Comparison of ENCODE assay signal across 8 mouse cellular contexts in the genomic region with DNA sequence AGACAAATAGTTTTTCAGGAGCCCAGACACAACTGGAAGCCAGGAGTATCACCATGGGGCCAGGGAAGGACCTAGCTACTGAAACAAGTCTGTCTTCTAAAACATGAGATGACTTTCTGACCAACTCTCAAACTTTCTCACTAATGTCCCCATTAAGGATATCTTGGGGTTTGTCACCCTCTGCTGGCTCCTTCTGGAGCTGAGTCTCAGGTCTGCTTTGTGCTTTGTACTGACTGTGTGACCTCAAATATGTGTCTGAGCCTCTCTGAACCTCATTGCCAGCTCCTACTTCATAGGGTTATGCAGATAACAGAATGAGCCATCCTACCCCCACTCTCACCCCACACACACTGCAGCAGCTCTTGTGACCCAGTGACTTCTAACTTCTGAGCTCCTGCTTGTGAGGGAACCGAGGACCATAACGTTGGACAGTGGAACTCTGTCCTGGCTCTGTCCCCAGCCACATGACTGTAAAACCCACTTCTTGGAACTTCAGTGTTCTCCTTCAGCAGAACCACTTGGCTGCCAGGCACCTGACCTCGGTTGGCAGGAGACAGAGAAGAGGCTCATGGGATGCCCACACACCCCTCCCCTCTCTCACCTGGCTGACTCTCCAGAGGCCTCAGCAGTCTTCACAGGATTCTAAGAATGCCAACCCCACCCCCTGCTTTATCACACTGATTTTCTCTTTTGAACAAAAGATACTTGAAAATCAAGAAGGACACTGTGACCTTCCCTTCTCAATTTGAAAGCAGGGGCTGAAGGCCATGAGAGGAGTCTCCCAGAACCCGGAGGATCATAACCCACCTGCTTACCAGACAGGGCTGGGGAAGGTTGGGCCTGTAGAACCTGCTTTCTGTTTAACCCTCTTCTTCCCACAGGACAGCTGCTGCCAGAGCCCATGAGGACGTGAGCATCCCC. TPM values are rescaled to one million over a fixed set of nuclear protein-coding genes. Genes with fewer than 3 reads are reported as not detected.
DNase-seq lines count a peak whose midpoint lies in the region; ATAC-seq and TF ChIP-seq lines count a peak whose summit lies in the region.

No protein-coding gene starts in this region.

- H3K27me3 ChIP-seq in hindbrain, postnatal 0 days (ENCODE audit: insufficient read depth, low read length): no peaks in the 10 kb centered on the region
- no peaks in the 10 kb centered on the region; the same call in 1 of the 2 replicates for H3K27me3 ChIP-seq in midbrain, embryonic 16.5 days (ENCODE audit: control insufficient read depth, insufficient read depth, low read depth, low read length)
- H3K27me3 ChIP-seq in limb, embryonic 10.5 days (ENCODE audit: low read depth, poor library complexity, severe bottlenecking): peaks cover 34% of the 10 kb centered on the region

- no peak overlapping the region; the same call in 1 of the 2 replicates for H3K27ac ChIP-seq in hindbrain, postnatal 0 days
- 0 out of 2 replicates have a peak overlapping the region, but pooled peaks have one; percentile 1 for H3K27ac ChIP-seq in midbrain, embryonic 16.5 days (ENCODE audit: low read length)
- H3K27ac ChIP-seq in limb, embryonic 10.5 days: no peak overlapping the region

- H3K9ac ChIP-seq in hindbrain, postnatal 0 days (replicated peaks; ENCODE audit: low read length): no peak overlapping the region
- H3K9ac ChIP-seq in midbrain, embryonic 16.5 days (ENCODE audit: low read depth, low read length): no peak overlapping the region

- WGBS in hindbrain, postnatal 0 days: 39% methylated on average over 5 of the region's 5 CpGs
- WGBS in midbrain, embryonic 16.5 days: 43% methylated on average over 5 of the region's 5 CpGs
- 52% methylated on average over 5 of the region's 5 CpGs for WGBS in limb, embryonic 10.5 days

- H3K4me1 ChIP-seq in hindbrain, postnatal 0 days (ENCODE audit: insufficient read depth, low read length): peaks cover 15% of the 10 kb centered on the region
- peaks cover 9% of the 10 kb centered on the region for H3K4me1 ChIP-seq in midbrain, embryonic 16.5 days (ENCODE audit: control insufficient read depth, insufficient read depth, low read length)
- H3K4me1 ChIP-seq in limb, embryonic 10.5 days: peaks cover 12% of the 10 kb centered on the region

- TF ChIP-seq CTCF in hindbrain, postnatal 0 days (IDR thresholded peaks at IDR 0.05; ENCODE audit: low read depth): peak; percentile 56

- peaks cover 6% of the 10 kb centered on the region; the same call in 1 of the 2 replicates for H3K9me3 ChIP-seq in hindbrain, postnatal 0 days (ENCODE audit: low read length)
- H3K9me3 ChIP-seq in midbrain, embryonic 16.5 days (replicated peaks; ENCODE audit: control insufficient read depth, low read length, poor library complexity, severe bottlenecking): peaks cover 2% of the 10 kb centered on the region; the same call in 1 of the 2 replicates
- H3K9me3 ChIP-seq in limb, embryonic 10.5 days (replicated peaks): no peaks in the 10 kb centered on the region

- DNase-seq in gastrocnemius, adult 8-10 months (ENCODE audit: low spot score in 2 of 2): peak; percentile 46 to 55
- no peak for DNase-seq in gastrocnemius, postnatal 36 days
- peak; percentile 62 to 63 for DNase-seq in B cell, adult 2 months
- DNase-seq in adrenal gland, adult 8-10 months: peak; percentile 61
- peak; percentile 40 for DNase-seq in hindbrain, postnatal 0 days (ENCODE audit: low spot score)
- no peak for DNase-seq in right cerebral cortex, adult 2 months (ENCODE audit: low spot score in 2 of 2)
- no peak for DNase-seq in limb, embryonic 10.5 days (ENCODE audit: low spot score)

- intact Hi-C loops in gastrocnemius, postnatal 36 days (cut with DNase I): no loop called here

- H3K36me3 ChIP-seq in hindbrain, postnatal 0 days (ENCODE audit: insufficient read depth, low read length): no peaks in the 10 kb centered on the region
- no peaks in the 10 kb centered on the region for H3K36me3 ChIP-seq in midbrain, embryonic 16.5 days (ENCODE audit: control insufficient read depth, insufficient read depth, low read length)
- no peaks in the 10 kb centered on the region for H3K36me3 ChIP-seq in limb, embryonic 10.5 days

- ATAC-seq in hindbrain, postnatal 0 days: no peak
- ATAC-seq in midbrain, embryonic 16.5 days: no peak

- H3K4me3 ChIP-seq in hindbrain, postnatal 0 days (ENCODE audit: low read length): no peak overlapping the region
- H3K4me3 ChIP-seq in midbrain, embryonic 16.5 days (ENCODE audit: low read depth, low read length): no peak overlapping the region
- no peak overlapping the region for H3K4me3 ChIP-seq in limb, embryonic 10.5 days

- H3K4me2 ChIP-seq in hindbrain, postnatal 0 days (ENCODE audit: low read depth, low read length): no peak overlapping the region
- no peak overlapping the region for H3K4me2 ChIP-seq in midbrain, embryonic 16.5 days (ENCODE audit: low read length)

RNA-seq across cellular contexts. Expression of a gene that starts 3.2 kb away (rescaled TPM):
- total RNA-seq in gastrocnemius, adult 8-10 months (2022): not detected
- total RNA-seq in gastrocnemius, postnatal 36 days (2021): not detected
- under 1 TPM; 0.31 to 0.91 (median 0.49) TPM for total RNA-seq in adrenal gland, adult 8-10 months (2022)
- total RNA-seq in hindbrain, postnatal 0 days (2014; rRNA removed): 3.1 and 4.0 TPM in 2 replicates
- polyA plus RNA-seq in hindbrain, postnatal 0 days (2015; fragmentation: Nextera tagmentation; extraction: Ambion mirVana): 0.97 and 1.0 TPM in 2 replicates
- 0.15 and 0.16 TPM in 2 replicates for polyA plus RNA-seq in midbrain, embryonic 16.5 days (2015; fragmentation: Nextera tagmentation; extraction: Ambion mirVana)
- polyA plus RNA-seq in limb, embryonic 10.5 days (2016; fragmentation: Nextera tagmentation; extraction: Ambion mirVana): not detected in 2 replicates

RNA-seq across cellular contexts. Expression of a gene that starts 16.5 kb away (rescaled TPM):
- total RNA-seq in gastrocnemius, adult 8-10 months (2022): 1 to 10 TPM in 3 of 4 experiments, under 1 TPM in 1; 0.82 to 2.9 (median 1.6) TPM
- total RNA-seq in gastrocnemius, postnatal 36 days (2021): 10 to 100 TPM in 1 of 2 experiments, 1 to 10 TPM in 1; 9.4 to 11.2 TPM
- 10 to 100 TPM; 19.3 to 41.2 (median 31.8) TPM for total RNA-seq in adrenal gland, adult 8-10 months (2022)
- 3.1 and 6.1 TPM in 2 replicates for total RNA-seq in hindbrain, postnatal 0 days (2014; rRNA removed)
- 10.0 and 10.2 TPM in 2 replicates for polyA plus RNA-seq in hindbrain, postnatal 0 days (2015; fragmentation: Nextera tagmentation; extraction: Ambion mirVana)
- polyA plus RNA-seq in midbrain, embryonic 16.5 days (2015; fragmentation: Nextera tagmentation; extraction: Ambion mirVana): 6.7 and 7.8 TPM in 2 replicates
- polyA plus RNA-seq in limb, embryonic 10.5 days (2016; fragmentation: Nextera tagmentation; extraction: Ambion mirVana): 10.9 and 14.6 TPM in 2 replicates

RNA-seq across cellular contexts. Expression of a gene that starts 24.9 kb away (rescaled TPM):
- 1 to 10 TPM in 2 of 4 experiments, not detected in 2; 1.1 to 1.3 TPM for total RNA-seq in gastrocnemius, adult 8-10 months (2022)
- 1 to 10 TPM in 1 of 2 experiments, under 1 TPM in 1; 0.42 to 1.4 TPM for total RNA-seq in gastrocnemius, postnatal 36 days (2021)
- total RNA-seq in adrenal gland, adult 8-10 months (2022): 10 to 100 TPM in 2 of 4 experiments, 1 to 10 TPM in 2; 4.2 to 19.0 (median 7.7) TPM
- total RNA-seq in hindbrain, postnatal 0 days (2014; rRNA removed): 2.0 and 3.4 TPM in 2 replicates
- 5.0 and 6.8 TPM in 2 replicates for polyA plus RNA-seq in hindbrain, postnatal 0 days (2015; fragmentation: Nextera tagmentation; extraction: Ambion mirVana)
- 1.8 and 2.3 TPM in 2 replicates for polyA plus RNA-seq in midbrain, embryonic 16.5 days (2015; fragmentation: Nextera tagmentation; extraction: Ambion mirVana)
- polyA plus RNA-seq in limb, embryonic 10.5 days (2016; fragmentation: Nextera tagmentation; extraction: Ambion mirVana): 4.3 and 4.4 TPM in 2 replicates

RNA-seq across cellular contexts. Expression of a gene that starts 49.2 kb away (rescaled TPM):
- 1 to 10 TPM in 2 of 4 experiments, under 1 TPM in 2; 0.80 to 1.9 (median 1.1) TPM for total RNA-seq in gastrocnemius, adult 8-10 months (2022)
- 1 to 10 TPM; 2.0 to 2.1 TPM for total RNA-seq in gastrocnemius, postnatal 36 days (2021)
- total RNA-seq in adrenal gland, adult 8-10 months (2022): 10 to 100 TPM in 2 of 4 experiments, 1 to 10 TPM in 2; 8.1 to 21.3 (median 14.8) TPM
- total RNA-seq in hindbrain, postnatal 0 days (2014; rRNA removed): 6.4 and 6.8 TPM in 2 replicates
- polyA plus RNA-seq in hindbrain, postnatal 0 days (2015; fragmentation: Nextera tagmentation; extraction: Ambion mirVana): 5.7 and 7.2 TPM in 2 replicates
- 5.0 and 5.3 TPM in 2 replicates for polyA plus RNA-seq in midbrain, embryonic 16.5 days (2015; fragmentation: Nextera tagmentation; extraction: Ambion mirVana)
- 3.2 and 4.4 TPM in 2 replicates for polyA plus RNA-seq in limb, embryonic 10.5 days (2016; fragmentation: Nextera tagmentation; extraction: Ambion mirVana)

RNA-seq across cellular contexts. Expression of a gene that starts 52.6 kb away (rescaled TPM):
- total RNA-seq in gastrocnemius, adult 8-10 months (2022): not detected
- not detected for total RNA-seq in gastrocnemius, postnatal 36 days (2021)
- total RNA-seq in adrenal gland, adult 8-10 months (2022): 1 to 10 TPM; 1.2 to 2.7 (median 1.9) TPM
- 0.10 and 0.29 TPM in 2 replicates for total RNA-seq in hindbrain, postnatal 0 days (2014; rRNA removed)
- polyA plus RNA-seq in hindbrain, postnatal 0 days (2015; fragmentation: Nextera tagmentation; extraction: Ambion mirVana): 0.40 and 0.58 TPM in 2 replicates
- 0.20 TPM in 1 of 2 replicates, not detected in the other for polyA plus RNA-seq in midbrain, embryonic 16.5 days (2015; fragmentation: Nextera tagmentation; extraction: Ambion mirVana)
- polyA plus RNA-seq in limb, embryonic 10.5 days (2016; fragmentation: Nextera tagmentation; extraction: Ambion mirVana): 0.04 TPM in 1 of 2 replicates, not detected in the other

Comparison
In these comparisons a context has a peak if more than half of its experiments do, and no peak if none do; other contexts are left out.
1. DNase-seq: peak in gastrocnemius, adult 8-10 months (2 of 2), B cell, adult 2 months (2 of 2), adrenal gland, adult 8-10 months (single experiment) and hindbrain, postnatal 0 days (single experiment); none in gastrocnemius, postnatal 36 days (0 of 2), right cerebral cortex, adult 2 months (0 of 2) and limb, embryonic 10.5 days (single experiment).